Comparison of ENCODE assay signal across 16 mouse cellular contexts in the genomic region with DNA sequence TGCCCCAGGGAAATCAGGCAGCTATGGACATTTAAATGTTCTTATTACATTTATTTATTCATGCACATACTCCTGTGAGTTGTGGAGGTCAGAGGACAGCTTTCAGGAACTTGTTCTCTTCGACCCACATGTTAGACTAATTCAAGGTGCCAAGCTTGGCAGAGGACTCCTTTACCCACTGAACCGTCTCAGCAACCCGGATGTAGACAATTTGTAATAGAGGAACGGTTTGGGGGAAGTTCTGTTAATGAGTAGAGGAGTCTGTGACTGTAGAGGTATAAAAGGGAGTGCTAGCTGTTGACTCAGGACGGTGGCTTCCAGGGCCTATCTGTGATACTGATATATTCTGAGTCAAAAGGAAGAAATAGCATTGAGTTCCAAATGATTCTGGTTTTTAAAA.
DNase-seq lines count a peak whose midpoint lies in the region; ATAC-seq and TF ChIP-seq lines count a peak whose summit lies in the region.
"Had no signal": no experiment of that assay in that cellular context is flagged by ENCODE, and none has a peak within 500 bp of the region (broad histone marks: within the 10 kb centered on the region; RNA-seq: fewer than 3 reads in every experiment).

No protein-coding gene starts in this region.

- CTCF ChIA-PET in Patski (lab: Charles Lee), result interaction anchor here (1.2 kb wide), 1 partner anchor 16 kb away, joined by 3 read pairs; no protein-coding TSS in a partner anchor

- DNase-seq in heart, postnatal 14 days, result no peak
- DNase-seq in Patski (ENCODE audit: low read depth, low spot score), result peak; percentile 27
- peak; percentile 96 for DNase-seq in kidney, adult 2 months
- DNase-seq in kidney, postnatal 36 days, result peak; percentile 78 to 93
- DNase-seq in layer of hippocampus, adult 8-10 months (ENCODE audit: low spot score in 2 of 2), result no peak
- no peak for DNase-seq in hindbrain, postnatal 0 days (ENCODE audit: low spot score)
- no peak for DNase-seq in natural killer cell, adult 2 months (ENCODE audit: low spot score in 2 of 2)
- DNase-seq: adrenal gland, postnatal 25 days; cerebellum, postnatal 14 days; heart, adult 2 months; spleen, adult 18-20 months had no signal

- in situ Hi-C loops in Patski (cut with MboI; ENCODE audit: low pct_unique_long_range_greater_than_20kb), result no loop called here

- no peaks in the 10 kb centered on the region for H3K36me3 ChIP-seq in heart, embryonic 16.5 days (ENCODE audit: control insufficient read depth, insufficient read depth)
- no peaks in the 10 kb centered on the region for H3K36me3 ChIP-seq in kidney, adult 2 months (ENCODE audit: control insufficient read depth, insufficient read depth, low read length)
- no peaks in the 10 kb centered on the region for H3K36me3 ChIP-seq in hindbrain, postnatal 0 days (ENCODE audit: insufficient read depth, low read length)
- H3K36me3 ChIP-seq: forebrain, embryonic 10.5 days; hindbrain, embryonic 13.5 days; liver, embryonic 15.5 days had no signal

- no peaks in the 10 kb centered on the region for H3K27me3 ChIP-seq in heart, embryonic 16.5 days (ENCODE audit: control insufficient read depth, insufficient read depth, low read length)
- no peaks in the 10 kb centered on the region for H3K27me3 ChIP-seq in Patski
- H3K27me3 ChIP-seq in kidney, adult 2 months (replicated peaks; ENCODE audit: control insufficient read depth, insufficient read depth, low read length), result no peaks in the 10 kb centered on the region
- H3K27me3 ChIP-seq in hindbrain, postnatal 0 days (ENCODE audit: insufficient read depth, low read length), result no peaks in the 10 kb centered on the region
- H3K27me3 ChIP-seq: hindbrain, embryonic 13.5 days; liver, embryonic 15.5 days; megakaryocyte, embryonic 14.5 days had no signal

- POLR2A ChIA-PET in Patski (lab: Charles Lee), result interaction anchor here (1.1 kb wide), 1 partner anchor 17 kb away, joined by 5 read pairs; no protein-coding TSS in a partner anchor

- no peak for TF ChIP-seq POLR2A in kidney, adult 2 months (IDR thresholded peaks at IDR 0.05; ENCODE audit: low read depth, low read length)

- no peak overlapping the region for H3K4me3 ChIP-seq in heart, embryonic 16.5 days (ENCODE audit: low read length)
- no peak overlapping the region for H3K4me3 ChIP-seq in kidney, adult 2 months (ENCODE audit: insufficient read depth, low read depth, low read length)
- H3K4me3 ChIP-seq in hindbrain, postnatal 0 days (ENCODE audit: low read length), result no peak overlapping the region
- H3K4me3 ChIP-seq: forebrain, embryonic 10.5 days; heart, adult 2 months; hindbrain, embryonic 13.5 days; liver, embryonic 15.5 days; megakaryocyte, embryonic 14.5 days had no signal

- peaks cover 38% of the 10 kb centered on the region for H3K4me1 ChIP-seq in heart, embryonic 16.5 days (ENCODE audit: control insufficient read depth, insufficient read depth, low read length)
- peaks cover 15% of the 10 kb centered on the region for H3K4me1 ChIP-seq in kidney, adult 2 months (ENCODE audit: control insufficient read depth, insufficient read depth, low read length)
- no peaks in the 10 kb centered on the region for H3K4me1 ChIP-seq in hindbrain, postnatal 0 days (ENCODE audit: insufficient read depth, low read length)
- H3K4me1 ChIP-seq: hindbrain, embryonic 13.5 days; liver, embryonic 15.5 days; megakaryocyte, embryonic 14.5 days had no signal

- WGBS in heart, embryonic 16.5 days, result 39% methylated on average over 5 of the region's 5 CpGs
- 17% methylated on average over 5 of the region's 5 CpGs for WGBS in kidney, adult 2 months
- 48% methylated on average over 5 of the region's 5 CpGs for WGBS in hindbrain, postnatal 0 days

- H3K9ac ChIP-seq in heart, embryonic 16.5 days (ENCODE audit: low read length), result no peak overlapping the region
- H3K9ac ChIP-seq in hindbrain, postnatal 0 days (replicated peaks; ENCODE audit: low read length), result no peak overlapping the region
- H3K9ac ChIP-seq: hindbrain, embryonic 13.5 days; liver, embryonic 15.5 days had no signal

- no peak overlapping the region for H3K4me2 ChIP-seq in heart, embryonic 16.5 days (ENCODE audit: low read depth, low read length)
- H3K4me2 ChIP-seq in hindbrain, postnatal 0 days (ENCODE audit: low read depth, low read length), result no peak overlapping the region
- H3K4me2 ChIP-seq: hindbrain, embryonic 13.5 days; liver, embryonic 15.5 days had no signal

- no peak for ATAC-seq in heart, embryonic 16.5 days (replicated peaks; ENCODE audit: extremely low read depth, insufficient read depth, low FRiP score)
- no peak for ATAC-seq in Patski
- ATAC-seq in hindbrain, postnatal 0 days, result no peak

- no peak for TF ChIP-seq CTCF in Patski (IDR thresholded peaks at IDR 0.05)
- TF ChIP-seq CTCF in kidney, adult 2 months (conservative IDR thresholded peaks at IDR 0.05; ENCODE audit: insufficient read depth, insufficient read length, low read depth, low read length), result no peak
- no peak for TF ChIP-seq CTCF in hindbrain, postnatal 0 days (IDR thresholded peaks at IDR 0.05; ENCODE audit: low read depth)

- intact Hi-C loops in heart, postnatal 14 days (cut with DNase I), result no loop called here

- peak overlapping the region; percentile 79 for H3K27ac ChIP-seq in heart, embryonic 16.5 days (ENCODE audit: low read length)
- H3K27ac ChIP-seq in kidney, adult 2 months (ENCODE audit: insufficient read depth, low read depth, low read length), result peak overlapping the region; percentile 91
- H3K27ac ChIP-seq in hindbrain, postnatal 0 days, result no peak overlapping the region
- H3K27ac ChIP-seq: forebrain, embryonic 10.5 days; heart, adult 2 months; hindbrain, embryonic 13.5 days; liver, embryonic 15.5 days had no signal

- H3K9me3 ChIP-seq in heart, embryonic 16.5 days (replicated peaks; ENCODE audit: control insufficient read depth, low read length), result no peaks in the 10 kb centered on the region
- H3K9me3 ChIP-seq in hindbrain, postnatal 0 days (ENCODE audit: low read length), result no peaks in the 10 kb centered on the region
- H3K9me3 ChIP-seq: forebrain, embryonic 10.5 days; hindbrain, embryonic 13.5 days; liver, embryonic 15.5 days; megakaryocyte, embryonic 14.5 days had no signal

Comparison
In these comparisons a context has a peak if more than half of its experiments do, and no peak if none do; other contexts are left out.
1. DNase-seq: peak in Patski (single experiment), kidney, adult 2 months (single experiment) and kidney, postnatal 36 days (2 of 2); none in heart, postnatal 14 days (0 of 2), layer of hippocampus, adult 8-10 months (0 of 2), hindbrain, postnatal 0 days (single experiment) and natural killer cell, adult 2 months (0 of 2).